Mouse (Mus musculus) CH12.LX (cell line): ENCODE data around the gene Hid1. TPM values are rescaled to one million over a fixed set of nuclear protein-coding genes. Genes with fewer than 3 reads are reported as not detected.

Experiments used
- DNase-seq: peaks from one replicate; pipeline ENCODE4 v3.0.0-alpha.2; 2013; ENCODE audit errors: extremely low read depth
- H3K27ac ChIP-seq: 2 replicates; pipeline ENCODE4 v1.5.1; 2012; ENCODE audit warnings: low read depth, mild to moderate bottlenecking, control low read depth, moderate library complexity; ENCODE audit not compliant: insufficient read depth
- H3K27me3 ChIP-seq: replicated peaks from 2 replicates; pipeline ENCODE3; 2012; ENCODE audit warnings: inconsistent platforms
- H3K36me3 ChIP-seq, 2 experiments: replicated peaks in 1 of 2; 2 replicates each; pipeline versions ENCODE3 to v1.6.1; 2012; ENCODE audit warnings: inconsistent platforms in 1 of 2, low read length in 1 of 2, mild to moderate bottlenecking in 1 of 2, mixed read lengths in 1 of 2, moderate library complexity in 1 of 2; ENCODE audit not compliant: control insufficient read depth in 1 of 2, insufficient read depth in 1 of 2
- H3K4me1 ChIP-seq, 2 experiments: 2 replicates each; pipeline ENCODE4 v1.6.1; 2012; ENCODE audit warnings: inconsistent platforms in 1 of 2, moderate library complexity in 1 of 2; ENCODE audit not compliant: insufficient read depth in 2 of 2, control insufficient read depth in 1 of 2
- H3K4me2 ChIP-seq: 2 replicates; pipeline ENCODE4 v1.6.1; 2012; ENCODE audit warnings: low read depth, mild to moderate bottlenecking, control low read depth; ENCODE audit not compliant: poor library complexity, insufficient read depth, severe bottlenecking
- H3K4me3 ChIP-seq, 3 experiments: fragments of 150-350 bp in 1 of 3; sonication (generic) in 1 of 3; replicated peaks in 1 of 3; 2 replicates each; pipeline versions ENCODE3 to v1.5.1; 2011 to 2012; ENCODE audit warnings: low read depth in 2 of 3, low read length in 2 of 3, mild to moderate bottlenecking in 2 of 3, moderate library complexity in 2 of 3, control low read depth in 1 of 3, improper control_type of control experiment in 1 of 3, inconsistent platforms in 1 of 3, mixed read lengths in 1 of 3; ENCODE audit not compliant: poor library complexity in 1 of 3
- H3K79me2 ChIP-seq: replicated peaks from 2 replicates; pipeline ENCODE4 v1.6.1; 2012; ENCODE audit warnings: mild to moderate bottlenecking, moderate library complexity; ENCODE audit not compliant: control insufficient read depth, poor library complexity, insufficient read depth, severe bottlenecking; ENCODE audit errors: extremely low read depth
- H3K9ac ChIP-seq: 2 replicates; pipeline ENCODE4 v1.6.1; 2012; ENCODE audit warnings: low read depth, mild to moderate bottlenecking, control low read depth, moderate library complexity; ENCODE audit not compliant: insufficient read depth
- H3K9me3 ChIP-seq: replicated peaks from 2 replicates; pipeline ENCODE3; 2012; ENCODE audit warnings: low read length, inconsistent platforms, mixed read lengths
- BHLHE40 ChIP-seq: IDR thresholded peaks from 2 replicates; pipeline ENCODE4 v1.6.1; 2011; ENCODE audit warnings: mild to moderate bottlenecking, low read depth, low read length, improper control_type of control experiment
- CHD1 ChIP-seq: IDR thresholded peaks from 2 replicates; pipeline ENCODE4 v1.6.1; 2012; ENCODE audit warnings: low read depth, low read length, improper control_type of control experiment, inconsistent platforms
- E2F4 ChIP-seq: IDR thresholded peaks from 2 replicates; pipeline ENCODE4 v1.6.1; 2011; ENCODE audit warnings: low read depth, low read length, improper control_type of control experiment; ENCODE audit not compliant: insufficient replicate concordance
- EP300 ChIP-seq: IDR thresholded peaks from 2 replicates; pipeline ENCODE4 v1.6.1; 2011; ENCODE audit warnings: low read length, improper control_type of control experiment
- ETS1 ChIP-seq: conservative IDR thresholded peaks from 2 replicates; pipeline ENCODE4 v1.6.1; 2012; ENCODE audit warnings: low read depth, mild to moderate bottlenecking, inconsistent platforms, low read length, improper control_type of control experiment, moderate library complexity
- GABPA ChIP-seq: IDR thresholded peaks from 2 replicates; pipeline ENCODE4 v1.6.1; 2012; ENCODE audit warnings: low read depth, low read length, improper control_type of control experiment, inconsistent platforms; ENCODE audit not compliant: insufficient replicate concordance
- JUND ChIP-seq: conservative IDR thresholded peaks from 2 replicates; pipeline ENCODE4 v1.6.1; 2011; ENCODE audit warnings: low read depth, low read length, improper control_type of control experiment
- KAT2A ChIP-seq: IDR thresholded peaks from 2 replicates; pipeline ENCODE4 v1.6.1; 2012; ENCODE audit warnings: low read length, improper control_type of control experiment, inconsistent platforms; ENCODE audit not compliant: insufficient replicate concordance
- MAX ChIP-seq: IDR thresholded peaks from 2 replicates; pipeline ENCODE4 v1.6.1; 2011; ENCODE audit warnings: low read length, improper control_type of control experiment
- MAZ ChIP-seq: IDR thresholded peaks from 2 replicates; pipeline ENCODE4 v1.6.1; 2012; ENCODE audit warnings: low read depth, mild to moderate bottlenecking, inconsistent platforms, low read length, improper control_type of control experiment, moderate library complexity
- MEF2A ChIP-seq: IDR thresholded peaks from 2 replicates; pipeline ENCODE4 v1.6.1; 2014; ENCODE audit warnings: low read depth, mild to moderate bottlenecking, inconsistent platforms, low read length, improper control_type of control experiment, borderline replicate concordance
- MXI1 ChIP-seq: IDR thresholded peaks from 2 replicates; pipeline ENCODE4 v1.6.1; 2011; ENCODE audit warnings: mild to moderate bottlenecking, low read depth, low read length, improper control_type of control experiment
- MYC ChIP-seq: IDR thresholded peaks from 2 replicates; pipeline ENCODE4 v1.6.1; 2011; ENCODE audit warnings: low read depth, mild to moderate bottlenecking, improper control_type of control experiment, low read length
- NRF1 ChIP-seq: IDR thresholded peaks from 2 replicates; pipeline ENCODE4 v1.6.1; 2014; ENCODE audit warnings: low read depth, mild to moderate bottlenecking, inconsistent platforms, low read length, improper control_type of control experiment, moderate library complexity
- PAX5 ChIP-seq: IDR thresholded peaks from 2 replicates; pipeline ENCODE4 v1.6.1; 2012; ENCODE audit warnings: low read length, inconsistent platforms, mixed read lengths
- RAD21 ChIP-seq: IDR thresholded peaks from 2 replicates; pipeline ENCODE4 v1.6.1; 2011; ENCODE audit warnings: low read depth, mild to moderate bottlenecking, low read length, improper control_type of control experiment, moderate library complexity
- SIN3A ChIP-seq: IDR thresholded peaks from 2 replicates; pipeline ENCODE4 v1.6.1; 2012; ENCODE audit warnings: low read length, improper control_type of control experiment, inconsistent platforms
- USF1 ChIP-seq: IDR thresholded peaks from 2 replicates; pipeline ENCODE4 v1.6.1; 2014; ENCODE audit warnings: low read depth, mild to moderate bottlenecking, inconsistent platforms, low read length, improper control_type of control experiment
- ZNF384 ChIP-seq: IDR thresholded peaks from 2 replicates; pipeline ENCODE4 v1.6.1; 2012; ENCODE audit warnings: low read depth, low read length, improper control_type of control experiment, inconsistent platforms
- dilution Hi-C: fragments of 300-500 bp; cut with MboI; formaldehyde crosslinking; loops from 2 replicates; pipeline ENCODE4 v1.14.3; 2020; ENCODE audit warnings: low sequenced_read_pairs; ENCODE audit not compliant: extremely low pct_unique_long_range_greater_than_20kb, extremely low pct_ligation_motif_present
- in situ Hi-C: fragments of 300-500 bp; cut with MboI; formaldehyde crosslinking; loops from 3 replicates; pipeline ENCODE4 v1.14.3; 2019; ENCODE audit warnings: low sequenced_read_pairs, low pct_ligation_motif_present, low pct_unique_long_range_greater_than_20kb, mixed read lengths
- polyA plus RNA-seq: library from polyadenylated mRNA; unstranded; fragments of >175 nt; gene quantifications from 2 replicates; pipeline ENCODE4 v1.2.1, GENCODE M21; 2012; ENCODE audit warnings: low read depth; ENCODE audit not compliant: insufficient read length
- total RNA-seq, 2 experiments: library from RNA; depleted of rRNA; stranded (reverse); fragments of 300-350 nt in 1 of 2; fragments of >200 nt in 1 of 2; gene quantifications; 2 replicates each; pipeline ENCODE4 v1.2.3; 2012 to 2014

The Hid1 gene
- total and polyA plus RNA-seq, 3 experiments, result 0.12 to 3.6 (median 0.36) TPM

DNA sequence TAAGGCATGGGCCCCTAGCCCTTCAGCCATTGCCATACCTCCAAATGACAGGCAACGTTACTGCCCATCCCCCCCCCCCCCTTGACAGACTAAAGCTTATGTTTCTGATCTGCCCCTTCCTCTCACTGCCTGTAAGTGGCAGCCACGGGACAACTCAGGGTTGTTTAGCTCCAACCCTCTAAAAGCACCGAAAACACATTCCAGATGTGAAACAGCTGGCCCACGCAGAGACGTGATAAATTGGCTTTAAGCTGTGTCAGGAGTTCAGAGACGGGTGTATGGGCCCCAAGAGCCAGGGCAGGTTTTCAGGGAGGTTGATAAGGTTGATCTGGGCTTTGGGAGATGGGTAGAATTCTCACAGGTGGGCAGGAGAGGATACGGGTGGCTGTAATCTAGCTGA is 22.0 kb downstream of the Hid1 start:
- Histone ChIP-seq H3K36me3 (no peaks in the 10 kb centered on the region), H3K4me3 (no peak overlapping the region), H3K27ac (no peak overlapping the region), H3K9ac (no peak overlapping the region), H3K9me3 (no peaks in the 10 kb centered on the region), H3K4me2 (no peak overlapping the region), H3K27me3 (peaks cover 95% of the 10 kb centered on the region), H3K79me2 (no peaks in the 10 kb centered on the region), H3K4me1 (peaks cover 0 to 6% of the 10 kb centered on the region in 2 experiments; a peak in 1 of 4 replicates)
- DNase-seq, result no peak
- in situ Hi-C loops (no loop called here), dilution Hi-C loops (no loop called here)
- TF ChIP-seq CHD1 (no peak), GABPA (no peak), ZNF384 (no peak), NRF1 (no peak), KAT2A (no peak), ETS1 (no peak), MEF2A (no peak), SIN3A (no peak), EP300 (no peak), BHLHE40 (no peak), MAZ (no peak), E2F4 (no peak), MYC (no peak), JUND (no peak), MAX (no peak), RAD21 (no peak), MXI1 (no peak), PAX5 (no peak), USF1 (no peak)

GRCm38 (mm10) chr11:115344967-115345366 is 22.6 kb downstream of the Hid1 start:
- Histone ChIP-seq H3K36me3 (no peaks in the 10 kb centered on the region), H3K27ac (no peak overlapping the region)
- TF ChIP-seq ZNF384 (no peak), MEF2A (no peak), BHLHE40 (no peak), MAX (no peak), USF1 (no peak)
- TF ChIP-seq, all 38 proteins: peak for 0
- no peaks in the 10 kb centered on the region for H3K79me2 ChIP-seq
- in situ Hi-C loops, result no loop called here
- H3K4me1 ChIP-seq, result peaks cover 0 to 6% of the 10 kb centered on the region in 2 experiments; a peak in 1 of 4 replicates
- DNase-seq, result peak; percentile 31
- dilution Hi-C loops, result no loop called here
- H3K27me3 ChIP-seq, result peaks cover 95% of the 10 kb centered on the region
- no peak overlapping the region for H3K9ac ChIP-seq
- H3K9me3 ChIP-seq, result no peaks in the 10 kb centered on the region
- no peak overlapping the region for H3K4me3 ChIP-seq
- peak overlapping the region; percentile 25; the same call in 1 of the 2 replicates for H3K4me2 ChIP-seq
